Mouse (Mus musculus) neural tube, embryonic 13.5 days (tissue): ENCODE data around the gene Wnt11. TPM values are rescaled to one million over a fixed set of nuclear protein-coding genes. Genes with fewer than 3 reads are reported as not detected.

Experiments used
- ATAC-seq: fragments of 200-750 bp; cut with Nextera tagmentation; 2 replicates; pipeline ENCODE4 v1.8.0; 2017; ENCODE audit warnings: low read depth, mild to moderate bottlenecking, moderate TSS enrichment, moderate library complexity
- H3K27ac ChIP-seq: fragments of 300-500 bp; sonication (generic); replicated peaks from 2 replicates; pipeline ENCODE4 v1.5.1; 2015; ENCODE audit warnings: moderate library complexity, mild to moderate bottlenecking, inconsistent platforms
- H3K27me3 ChIP-seq: fragments of 300-500 bp; sonication (generic); 2 replicates; pipeline ENCODE4 v1.6.1; 2015; ENCODE audit warnings: mild to moderate bottlenecking, inconsistent platforms
- H3K36me3 ChIP-seq: fragments of 300-500 bp; sonication (generic); 2 replicates; pipeline ENCODE4 v1.6.1; 2015; ENCODE audit warnings: mild to moderate bottlenecking, inconsistent platforms
- H3K4me1 ChIP-seq: fragments of 300-500 bp; sonication (generic); replicated peaks from 2 replicates; pipeline ENCODE4 v1.6.1; 2015; ENCODE audit warnings: inconsistent platforms
- H3K4me2 ChIP-seq: fragments of 300-500 bp; sonication (generic); 2 replicates; pipeline ENCODE4 v1.6.1; 2015; ENCODE audit warnings: inconsistent platforms, mild to moderate bottlenecking, moderate library complexity
- H3K4me3 ChIP-seq: fragments of 300-500 bp; sonication (generic); 2 replicates; pipeline ENCODE4 v1.5.1; 2015; ENCODE audit warnings: mild to moderate bottlenecking, inconsistent platforms
- H3K9ac ChIP-seq: fragments of 300-500 bp; sonication (generic); 2 replicates; pipeline ENCODE4 v1.6.1; 2015; ENCODE audit warnings: moderate library complexity, mild to moderate bottlenecking, inconsistent platforms
- H3K9me3 ChIP-seq: fragments of 300-500 bp; sonication (generic); 2 replicates; pipeline ENCODE4 v1.6.1; 2016; ENCODE audit warnings: inconsistent platforms
- WGBS: fragments of 180-500 bp; shearing (Covaris S2); methylation state at CpG from one replicate; pipeline ENCODE4 v1.1.7; 2015; 5-methylcytosine and 5-hydroxymethylcytosine counted together
- polyA plus RNA-seq: library from polyadenylated mRNA; unstranded; fragments of >200 nt; fragmentation: Nextera tagmentation; extraction: Ambion mirVana; gene quantifications from 2 replicates; pipeline ENCODE4 v1.2.1, GENCODE M21; 2015

Wnt11 gene
- polyA plus RNA-seq, 1 experiment from 2014 or later = 2.3 TPM

- no peaks in the 10 kb centered on the region for H3K9me3 ChIP-seq
- peaks cover 14% of the 10 kb centered on the region for H3K4me1 ChIP-seq
- H3K9ac ChIP-seq = no peak overlapping the region
- no peaks in the 10 kb centered on the region for H3K36me3 ChIP-seq
- H3K27ac ChIP-seq = no peak overlapping the region
- H3K27me3 ChIP-seq = no peaks in the 10 kb centered on the region
- no peak for ATAC-seq
- H3K4me2 ChIP-seq = no peak overlapping the region
- 87% methylated on average over 18 of the region's 18 CpGs for WGBS
- H3K4me3 ChIP-seq = no peak overlapping the region
Measured at GRCm38 (mm10) chr7:98852950-98853650, 18.2 kb downstream of the Wnt11 start.

- H3K4me1 ChIP-seq = peaks cover 14% of the 10 kb centered on the region
- H3K36me3 ChIP-seq = no peaks in the 10 kb centered on the region
- H3K4me3 ChIP-seq = no peak overlapping the region
- ATAC-seq = no peak
- no peaks in the 10 kb centered on the region for H3K9me3 ChIP-seq
- no peak overlapping the region for H3K4me2 ChIP-seq
- H3K27me3 ChIP-seq = no peaks in the 10 kb centered on the region
- H3K9ac ChIP-seq = no peak overlapping the region
- WGBS = 82% methylated on average over 6 of the region's 6 CpGs
- H3K27ac ChIP-seq = no peak overlapping the region
Measured at GRCm38 (mm10) chr7:98853806-98854205, 18.9 kb downstream of the Wnt11 start.

GRCm38 (mm10) chr7:98855388-98855787, 20.5 kb downstream of the Wnt11 start:
- Histone ChIP-seq H3K4me2 (no peak overlapping the region), H3K27ac (no peak overlapping the region), H3K9ac (no peak overlapping the region), H3K4me3 (no peak overlapping the region), H3K9me3 (no peaks in the 10 kb centered on the region), H3K4me1 (peaks cover 14% of the 10 kb centered on the region), H3K27me3 (no peaks in the 10 kb centered on the region), H3K36me3 (no peaks in the 10 kb centered on the region)
- WGBS = 78% methylated on average over 2 of the region's 2 CpGs
- ATAC-seq = no peak

GRCm38 (mm10) chr7:98856128-98856527, 21.2 kb downstream of the Wnt11 start:
- no peak for ATAC-seq
- H3K9me3 ChIP-seq = no peaks in the 10 kb centered on the region
- no peaks in the 10 kb centered on the region for H3K36me3 ChIP-seq
- H3K4me2 ChIP-seq = no peak overlapping the region
- WGBS = 9% methylated on average over 3 of the region's 3 CpGs
- peaks cover 16% of the 10 kb centered on the region for H3K4me1 ChIP-seq
- H3K9ac ChIP-seq = no peak overlapping the region
- no peak overlapping the region for H3K27ac ChIP-seq
- H3K27me3 ChIP-seq = no peaks in the 10 kb centered on the region
- no peak overlapping the region for H3K4me3 ChIP-seq

- peaks cover 11% of the 10 kb centered on the region; the same call in 1 of the 2 replicates for H3K4me1 ChIP-seq
- no peaks in the 10 kb centered on the region for H3K36me3 ChIP-seq
- no peak overlapping the region for H3K4me3 ChIP-seq
- no peak for ATAC-seq
- H3K4me2 ChIP-seq = no peak overlapping the region
- no peaks in the 10 kb centered on the region for H3K9me3 ChIP-seq
- no peak overlapping the region for H3K27ac ChIP-seq
- 81% methylated on average over 3 of the region's 3 CpGs for WGBS
- H3K27me3 ChIP-seq = no peaks in the 10 kb centered on the region
- H3K9ac ChIP-seq = no peak overlapping the region
Measured at GRCm38 (mm10) chr7:98857094-98857493, 22.2 kb downstream of the Wnt11 start.

- Histone ChIP-seq H3K36me3 (no peaks in the 10 kb centered on the region), H3K27ac (no peak overlapping the region), H3K4me1 (peaks cover 16% of the 10 kb centered on the region), H3K4me3 (no peak overlapping the region), H3K27me3 (no peaks in the 10 kb centered on the region), H3K9me3 (no peaks in the 10 kb centered on the region), H3K9ac (no peak overlapping the region), H3K4me2 (no peak overlapping the region)
- ATAC-seq = no peak
- WGBS = 6% methylated on average over 2 of the region's 2 CpGs
Measured at GRCm38 (mm10) chr7:98861002-98861401, 26.1 kb downstream of the Wnt11 start.

- Histone ChIP-seq H3K27me3 (no peaks in the 10 kb centered on the region), H3K27ac (no peak overlapping the region), H3K4me2 (no peak overlapping the region), H3K36me3 (no peaks in the 10 kb centered on the region), H3K4me1 (peaks cover 31% of the 10 kb centered on the region), H3K9ac (no peak overlapping the region), H3K4me3 (no peak overlapping the region), H3K9me3 (no peaks in the 10 kb centered on the region)
- no peak for ATAC-seq
- WGBS = 70% methylated on average over 5 of the region's 5 CpGs
Measured at GRCm38 (mm10) chr7:98862994-98863393, 28.1 kb downstream of the Wnt11 start.

- ATAC-seq = no peak
- Histone ChIP-seq H3K27ac (no peak overlapping the region), H3K4me1 (peaks cover 38% of the 10 kb centered on the region), H3K4me2 (no peak overlapping the region), H3K27me3 (no peaks in the 10 kb centered on the region), H3K9me3 (no peaks in the 10 kb centered on the region), H3K9ac (no peak overlapping the region), H3K36me3 (no peaks in the 10 kb centered on the region), H3K4me3 (no peak overlapping the region)
- WGBS = 52% methylated on average over 9 of the region's 9 CpGs
Measured at GRCm38 (mm10) chr7:98863969-98864718, 29.2 kb downstream of the Wnt11 start.

GRCm38 (mm10) chr7:98867053-98867793, 32.3 kb downstream of the Wnt11 start:
- H3K4me1 ChIP-seq = peaks cover 43% of the 10 kb centered on the region
- 21% methylated on average over 12 of the region's 12 CpGs for WGBS
- no peak overlapping the region for H3K9ac ChIP-seq
- H3K9me3 ChIP-seq = no peaks in the 10 kb centered on the region
- H3K4me2 ChIP-seq = 0 out of 2 replicates have a peak overlapping the region, but pooled peaks have one; percentile 14
- H3K27me3 ChIP-seq = 0 out of 2 replicates have a peak, but pooled peaks cover 2% of the 10 kb centered on the region
- peak overlapping the region; percentile 59 for H3K27ac ChIP-seq
- no peaks in the 10 kb centered on the region for H3K36me3 ChIP-seq
- ATAC-seq = peak; percentile 68
- H3K4me3 ChIP-seq = no peak overlapping the region

GRCm38 (mm10) chr7:98867794-98868150, 32.9 kb downstream of the Wnt11 start:
- Histone ChIP-seq H3K9me3 (no peaks in the 10 kb centered on the region), H3K27ac (peak overlapping the region; percentile 59), H3K4me2 (no peak overlapping the region), H3K9ac (no peak overlapping the region), H3K36me3 (no peaks in the 10 kb centered on the region), H3K27me3 (0 out of 2 replicates have a peak, but pooled peaks cover 2% of the 10 kb centered on the region), H3K4me3 (no peak overlapping the region), H3K4me1 (peaks cover 43% of the 10 kb centered on the region)
- 85% methylated on average over 2 of the region's 2 CpGs for WGBS
- ATAC-seq = no peak

- Histone ChIP-seq H3K9me3 (no peaks in the 10 kb centered on the region), H3K27ac (no peak overlapping the region), H3K4me2 (no peak overlapping the region), H3K4me1 (peaks cover 43% of the 10 kb centered on the region), H3K36me3 (no peaks in the 10 kb centered on the region), H3K9ac (no peak overlapping the region), H3K4me3 (no peak overlapping the region), H3K27me3 (0 out of 2 replicates have a peak, but pooled peaks cover 2% of the 10 kb centered on the region)
- ATAC-seq = no peak
- WGBS = 69% methylated on average over 3 of the region's 3 CpGs
Measured at GRCm38 (mm10) chr7:98869070-98869469, 34.2 kb downstream of the Wnt11 start.

- H3K27ac ChIP-seq = no peak overlapping the region
- H3K9me3 ChIP-seq = no peaks in the 10 kb centered on the region
Measured at GRCm38 (mm10) chr7:98870791-98871190, 35.9 kb downstream of the Wnt11 start.

More at GRCm38 (mm10) chr7:98870791-98871190, 35.9 kb downstream of the Wnt11 start:
- no peak overlapping the region for H3K4me3 ChIP-seq
- no peak for ATAC-seq
- H3K9ac ChIP-seq = no peak overlapping the region
- WGBS = 29% methylated on average over 12 of the region's 12 CpGs
- no peaks in the 10 kb centered on the region for H3K36me3 ChIP-seq
- H3K4me2 ChIP-seq = no peak overlapping the region
- H3K4me1 ChIP-seq = peaks cover 44% of the 10 kb centered on the region
- 0 out of 2 replicates have a peak, but pooled peaks cover 2% of the 10 kb centered on the region for H3K27me3 ChIP-seq
